Comparison of ENCODE assay signal across 10 mouse cellular contexts in genomic region chr1:191445831-191446258, GRCm38 (mm10). TPM values are rescaled to one million over a fixed set of nuclear protein-coding genes. Genes with fewer than 3 reads are reported as not detected.
DNase-seq lines count a peak whose midpoint lies in the region; ATAC-seq lines count a peak whose summit lies in the region.
"Had no signal": no experiment of that assay in that cellular context is flagged by ENCODE, and none has a peak within 500 bp of the region (broad histone marks: within the 10 kb centered on the region; RNA-seq: fewer than 3 reads in every experiment).

No protein-coding gene starts in this region.

- no peaks in the 10 kb centered on the region for H3K9me3 ChIP-seq in liver, embryonic 12.5 days (replicated peaks)
- H3K9me3 ChIP-seq in midbrain, embryonic 11.5 days (ENCODE audit: control insufficient read depth, low read length): no peaks in the 10 kb centered on the region

- ATAC-seq in common myeloid progenitor, adult 5-6 weeks (replicated peaks; ENCODE audit: low read depth, poor library complexity, severe bottlenecking): peak; percentile 7; the same call in 1 of the 2 replicates
- peak; percentile 73 for ATAC-seq in liver, embryonic 12.5 days
- ATAC-seq in neutrophil, adult 5-6 weeks (ENCODE audit: extremely low read depth, insufficient number of reproducible peaks, low FRiP score, poor library complexity, severe bottlenecking): peak; percentile 40; the same call in 1 of the 2 replicates
- ATAC-seq in midbrain, embryonic 11.5 days (ENCODE audit: low FRiP score): no peak

- H3K36me3 ChIP-seq in liver, embryonic 12.5 days: no peaks in the 10 kb centered on the region
- H3K36me3 ChIP-seq in midbrain, embryonic 11.5 days (ENCODE audit: control insufficient read depth, insufficient read depth, low read length): no peaks in the 10 kb centered on the region

- H3K9ac ChIP-seq in liver, embryonic 12.5 days: no peak overlapping the region; the same call in 1 of the 2 replicates
- no peak overlapping the region for H3K9ac ChIP-seq in midbrain, embryonic 11.5 days (ENCODE audit: low read length)

- H3K4me2 ChIP-seq in liver, embryonic 12.5 days: peak overlapping the region; percentile 50
- H3K4me2 ChIP-seq in midbrain, embryonic 11.5 days: no peak overlapping the region

- H3K4me1 ChIP-seq in liver, embryonic 12.5 days: peaks cover 53% of the 10 kb centered on the region
- no peaks in the 10 kb centered on the region for H3K4me1 ChIP-seq in midbrain, embryonic 11.5 days (ENCODE audit: control insufficient read depth, insufficient read depth, low read length)

- no peaks in the 10 kb centered on the region for H3K27me3 ChIP-seq in liver, embryonic 12.5 days (replicated peaks)
- H3K27me3 ChIP-seq in midbrain, embryonic 11.5 days (ENCODE audit: control insufficient read depth, insufficient read depth, low read length): no peaks in the 10 kb centered on the region

- 10% methylated on average over 9 of the region's 9 CpGs for WGBS in liver, embryonic 12.5 days (ENCODE audit: insufficient replicate concordance)
- WGBS in midbrain, embryonic 11.5 days: 78% methylated on average over 9 of the region's 9 CpGs

- DNase-seq in A20 (ENCODE audit: low read depth, low spot score): peak; percentile 92
- no peak for DNase-seq in midbrain, embryonic 11.5 days (ENCODE audit: low spot score, missing footprints)
- DNase-seq in layer of hippocampus, postnatal 25 days (ENCODE audit: extremely low spot score in 1 of 2, low spot score in 1 of 2): no peak
- DNase-seq in adrenal gland, postnatal 36 days: no peak
- no peak for DNase-seq in cerebellum, adult 8-10 months
- DNase-seq: heart, adult 11 months; right cerebral cortex, adult 18-20 months had no signal

- H3K4me3 ChIP-seq in liver, embryonic 12.5 days: no peak overlapping the region
- H3K4me3 ChIP-seq in midbrain, embryonic 11.5 days (ENCODE audit: low read depth, low read length): no peak overlapping the region

- H3K27ac ChIP-seq in liver, embryonic 12.5 days: peak overlapping the region; percentile 70
- H3K27ac ChIP-seq in midbrain, embryonic 11.5 days (ENCODE audit: low read depth, low read length): no peak overlapping the region

RNA-seq across cellular contexts. Expression of gene Ppp2r5a, which starts 42.8 kb away (rescaled TPM):
- 107 and 115 TPM in 2 replicates for total RNA-seq in common myeloid progenitor, adult 5-6 weeks (2017)
- polyA plus RNA-seq in liver, embryonic 12.5 days (2016; fragmentation: Nextera tagmentation; extraction: Ambion mirVana): 33.1 and 33.9 TPM in 2 replicates
- 341 and 410 TPM in 2 replicates for total RNA-seq in neutrophil, adult 5-6 weeks (2017)
- polyA plus RNA-seq in midbrain, embryonic 11.5 days (2014; fragmentation: Nextera tagmentation; extraction: Ambion mirVana): 14.8 and 19.2 TPM in 2 replicates
- total RNA-seq in layer of hippocampus, postnatal 25 days (2021): 10 to 100 TPM; 69.3 to 70.9 TPM
- total RNA-seq in adrenal gland, postnatal 36 days (2021): 100 to 1,000 TPM; 192 to 197 TPM
